Mouse (Mus musculus) neutrophil, adult 5-6 weeks (primary cell): ENCODE measurements around the gene Gpatch11. TPM values are rescaled to one million over a fixed set of nuclear protein-coding genes. Genes with fewer than 3 reads are reported as not detected.

Experiments
- ATAC-seq: fragments of 151-379, 151-347 bp; 2 replicates; pipeline ENCODE4 v1.8.0; 2017; ENCODE audit warnings: mild to moderate bottlenecking, moderate TSS enrichment; ENCODE audit not compliant: insufficient number of reproducible peaks, poor library complexity, low FRiP score, severe bottlenecking; ENCODE audit errors: extremely low read depth
- total RNA-seq: library from RNA; stranded (forward); fragments of 200-1000 nt; gene quantifications from 2 replicates; pipeline ENCODE4 v1.2.3, GENCODE M21; 2017

The Gpatch11 gene
- total RNA-seq, 1 experiment from 2014 or later = 41.1 TPM

- no peak for ATAC-seq
Observed at GRCm38 (mm10) chr17:78888554-78888953, 53.2 kb downstream of the Gpatch11 start.

GRCm38 (mm10) chr17:78889184-78889583 lies 53.8 kb downstream of the Gpatch11 start:
- ATAC-seq = no peak

- ATAC-seq = peak; percentile 55; the same call in 1 of the 2 replicates
Observed at GRCm38 (mm10) chr17:78891020-78891419, 55.7 kb downstream of the Gpatch11 start.

GRCm38 (mm10) chr17:78894991-78895390 lies 59.6 kb downstream of the Gpatch11 start:
- no peak for ATAC-seq

- ATAC-seq = no peak
Observed at GRCm38 (mm10) chr17:78895394-78895793, 60.0 kb downstream of the Gpatch11 start.

Other genes starting within 250 kb of the Gpatch11 start
- gene Strn, start 98.4 kb upstream of the Gpatch11 start, total RNA-seq = 41.8 and 51.0 TPM in 2 replicates
- gene Heatr5b, start 203 bp upstream of the Gpatch11 start, total RNA-seq = 26.3 and 32.7 TPM in 2 replicates
- 43.1 and 52.8 TPM in 2 replicates for gene Eif2ak2, start 47.0 kb downstream of the Gpatch11 start, total RNA-seq
- not detected in 2 replicates for gene Sult6b1, start 71.4 kb downstream of the Gpatch11 start, total RNA-seq
- gene Cebpzos, start 80.9 kb downstream of the Gpatch11 start, total RNA-seq = 35.7 and 39.7 TPM in 2 replicates
- gene Cebpz, start 101.5 kb downstream of the Gpatch11 start, total RNA-seq = 116 and 117 TPM in 2 replicates
- 30.1 and 30.5 TPM in 2 replicates for gene Ndufaf7, start 101.6 kb downstream of the Gpatch11 start, total RNA-seq
- 46.9 and 51.2 TPM in 2 replicates for gene Prkd3, start 185.2 kb downstream of the Gpatch11 start, total RNA-seq
- gene Qpct, start 216.3 kb downstream of the Gpatch11 start, total RNA-seq = 0.74 and 1.9 TPM in 2 replicates